Mouse (Mus musculus): ENCODE data around the gene BC048403. TPM values are rescaled to one million over a fixed set of nuclear protein-coding genes. Genes with fewer than 3 reads are reported as not detected.

BC048403 gene
- total RNA-seq (2015) (10.9 and 14.0 TPM in 2 replicates), total RNA-seq (2017) (3.7 and 4.3 TPM in 2 replicates)

DNA sequence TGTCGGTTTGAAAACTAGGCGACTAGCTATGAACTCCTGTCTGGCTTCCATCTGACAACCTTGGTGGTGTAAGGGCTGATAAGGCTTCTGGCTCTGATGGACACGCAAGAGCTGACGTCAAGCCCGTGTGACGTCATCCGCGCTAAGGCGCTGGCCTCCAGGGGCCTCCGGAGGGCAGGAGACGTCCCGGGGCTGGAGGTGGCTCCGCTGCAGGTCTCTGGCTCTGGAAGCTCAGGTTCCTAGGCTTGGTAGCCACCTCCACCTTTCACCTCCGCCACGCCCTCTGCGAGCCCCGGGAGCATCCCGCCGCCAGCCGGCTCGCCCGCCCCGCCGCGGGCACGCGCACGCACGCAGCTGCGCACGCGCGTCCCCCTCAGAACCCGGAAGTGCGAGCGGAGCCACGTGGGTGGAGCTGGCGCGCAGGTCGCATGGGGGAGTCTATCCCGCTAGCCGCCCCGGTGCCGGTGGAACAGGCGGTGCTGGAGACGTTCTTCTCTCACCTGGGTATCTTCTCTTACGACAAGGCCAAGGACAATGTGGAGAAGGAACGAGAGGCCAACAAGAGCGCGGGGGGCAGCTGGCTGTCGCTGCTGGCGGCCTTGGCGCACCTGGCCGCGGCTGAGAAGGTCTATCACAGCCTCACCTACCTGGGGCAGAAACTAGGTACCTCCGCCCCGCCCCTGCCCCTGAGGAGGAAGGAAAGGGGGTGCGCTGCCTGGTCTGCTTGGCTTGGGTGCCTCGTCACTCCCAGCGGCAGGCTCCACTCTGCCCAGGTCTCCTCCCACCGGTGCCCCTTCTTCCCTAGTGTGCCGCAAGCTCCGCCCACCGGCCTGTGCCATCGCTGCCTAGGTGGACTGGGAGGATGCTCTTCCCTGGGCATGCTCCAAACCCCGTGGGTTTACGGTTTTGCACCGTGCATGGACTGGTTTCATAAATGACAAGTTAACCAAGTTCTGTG is at the start of gene BC048403:
TSS of gene BC048403 (plus strand) at position 390 of the 958 bp plus-strand sequence.
- ATAC-seq (replicated peaks; ENCODE audit: poor library complexity): peak; percentile 91

DNA sequence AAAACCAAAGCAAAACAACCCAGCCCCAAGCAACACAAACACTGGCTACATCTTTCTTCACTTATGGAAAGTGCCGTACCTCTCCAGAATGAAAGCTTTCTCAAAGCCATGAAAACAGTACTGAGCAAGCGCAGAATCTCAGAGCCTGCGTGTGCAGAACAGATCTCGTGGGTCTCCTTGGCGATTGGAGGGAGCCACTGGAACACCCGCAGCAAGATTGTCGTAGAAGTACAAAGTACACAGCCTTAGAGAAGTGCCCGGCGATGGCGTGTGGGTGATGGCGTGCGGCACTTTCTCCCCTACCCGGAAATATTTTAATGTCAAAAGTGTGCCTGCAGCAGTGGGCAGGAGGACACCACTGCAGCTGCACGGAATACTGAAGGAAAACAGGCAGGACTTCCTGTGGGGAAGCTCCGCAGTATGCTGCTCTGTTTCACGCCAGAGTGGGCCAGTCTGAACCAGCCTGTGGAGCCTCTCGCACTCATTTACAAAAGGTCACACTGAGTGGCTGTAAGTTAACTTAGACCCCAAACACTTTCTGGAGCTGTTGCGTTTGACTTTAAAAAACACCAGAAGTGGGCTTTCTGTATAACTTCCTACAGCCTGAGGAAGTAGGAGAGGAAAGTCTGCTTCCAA is 46.7 kb upstream of the BC048403 start:
- peak; percentile 43 for ATAC-seq (replicated peaks; ENCODE audit: poor library complexity)

- no peak for ATAC-seq (replicated peaks; ENCODE audit: poor library complexity)
Measured at GRCm38 (mm10) chr10:121694567-121694966, 45.2 kb upstream of the BC048403 start.

- ATAC-seq (replicated peaks; ENCODE audit: poor library complexity): peak; percentile 53
Measured at GRCm38 (mm10) chr10:121701296-121702248, 38.2 kb upstream of the BC048403 start.

DNA sequence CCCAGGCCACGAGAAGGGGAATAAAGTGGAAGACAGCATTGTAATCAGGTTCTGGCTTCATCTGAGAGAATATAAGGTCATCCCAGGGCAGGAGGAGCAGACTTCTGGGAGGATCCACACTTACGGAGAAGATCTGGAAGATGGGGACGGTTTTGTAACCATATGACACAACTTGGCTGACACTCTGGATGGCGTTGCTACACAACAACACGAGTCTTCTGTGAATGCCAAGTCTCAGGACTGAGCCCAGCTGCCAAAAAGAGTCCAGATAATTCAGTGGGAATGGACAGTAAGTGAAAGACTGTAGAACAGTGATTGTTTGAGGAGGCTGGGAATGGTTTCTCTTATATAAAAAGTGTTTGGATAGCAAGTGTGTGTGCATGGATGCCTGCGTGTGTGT is 36.1 kb upstream of the BC048403 start:
- ATAC-seq (replicated peaks; ENCODE audit: poor library complexity): no peak

- ATAC-seq (replicated peaks; ENCODE audit: poor library complexity): no peak
Measured at GRCm38 (mm10) chr10:121704871-121705270, 34.9 kb upstream of the BC048403 start.

- ATAC-seq (replicated peaks; ENCODE audit: poor library complexity): peak; percentile 79
Measured at GRCm38 (mm10) chr10:121705399-121706163, 34.2 kb upstream of the BC048403 start.

DNA sequence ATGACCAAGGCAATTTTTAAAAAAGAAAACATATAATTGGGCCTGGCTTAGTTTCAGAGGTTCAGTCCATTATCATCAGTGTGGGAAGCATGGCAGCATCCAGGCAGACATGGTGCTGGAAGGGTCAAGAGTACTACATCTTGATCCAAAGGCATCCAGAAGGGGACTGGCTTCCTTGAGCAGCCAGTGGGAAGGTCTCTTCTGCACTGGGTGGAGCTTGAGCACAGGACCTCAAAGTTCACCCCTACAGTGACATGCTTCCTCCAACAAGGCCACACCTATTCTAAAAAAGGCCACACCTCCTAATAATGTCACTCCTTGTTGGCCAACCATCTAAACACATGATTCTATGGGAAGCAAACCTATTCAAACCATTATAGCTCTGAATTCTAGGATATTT is 22.9 kb upstream of the BC048403 start:
- ATAC-seq (replicated peaks; ENCODE audit: poor library complexity): no peak

GRCm38 (mm10) chr10:121718896-121719585 is 20.7 kb upstream of the BC048403 start:
- no peak for ATAC-seq (replicated peaks; ENCODE audit: poor library complexity)

GRCm38 (mm10) chr10:121720701-121721100 is 19.0 kb upstream of the BC048403 start:
- ATAC-seq (replicated peaks; ENCODE audit: poor library complexity): no peak

DNA sequence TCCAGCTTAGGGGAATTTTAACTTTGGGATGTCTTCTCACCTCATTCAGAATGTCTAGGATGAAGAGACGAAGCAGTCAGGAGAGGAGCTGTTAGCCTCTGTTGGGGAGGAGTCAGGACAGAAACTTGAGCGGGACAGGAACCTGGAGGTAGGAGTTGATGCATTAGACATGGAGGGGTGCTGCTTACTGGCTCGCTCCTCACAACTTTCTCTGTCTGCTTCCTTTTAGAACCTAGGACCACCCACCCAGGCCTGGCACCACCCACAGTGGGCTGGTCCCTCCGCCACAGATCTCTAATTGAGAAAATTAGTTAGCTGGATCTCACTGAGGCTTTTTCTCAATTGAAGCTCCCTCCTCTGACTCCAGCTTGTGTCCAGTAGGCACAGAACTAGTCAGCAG is 13.2 kb upstream of the BC048403 start:
- ATAC-seq (replicated peaks; ENCODE audit: poor library complexity): no peak

- no peak for ATAC-seq (replicated peaks; ENCODE audit: poor library complexity)
Measured at GRCm38 (mm10) chr10:121727151-121727550, 12.6 kb upstream of the BC048403 start.

GRCm38 (mm10) chr10:121728226-121728625 is 11.5 kb upstream of the BC048403 start:
- no peak for ATAC-seq (replicated peaks; ENCODE audit: poor library complexity)

GRCm38 (mm10) chr10:121731048-121731725 is 8.6 kb upstream of the BC048403 start:
- peak; percentile 71 for ATAC-seq (replicated peaks; ENCODE audit: poor library complexity)

DNA sequence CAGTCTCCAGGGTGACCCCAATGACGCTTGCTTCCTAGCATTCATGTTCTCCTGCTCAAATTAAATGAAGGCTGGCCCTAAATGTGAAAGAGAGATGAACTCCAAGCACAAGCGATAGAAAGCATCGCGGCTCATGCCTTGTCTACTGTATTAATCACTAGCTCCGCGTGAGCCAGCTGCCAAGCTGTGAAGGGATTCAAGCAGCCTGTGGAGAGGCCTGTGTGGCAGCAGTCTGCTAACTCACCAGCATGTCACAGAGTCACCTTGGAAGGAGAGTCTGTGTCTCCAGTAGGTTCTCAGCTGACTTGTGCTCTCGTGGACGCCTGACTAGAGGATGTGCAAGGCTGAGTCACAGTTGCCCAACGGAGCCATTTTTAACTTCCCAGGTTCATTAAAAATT is 7.2 kb upstream of the BC048403 start:
- no peak for ATAC-seq (replicated peaks; ENCODE audit: poor library complexity)

GRCm38 (mm10) chr10:121737256-121737655 is 2.5 kb upstream of the BC048403 start:
- ATAC-seq (replicated peaks; ENCODE audit: poor library complexity): no peak

DNA sequence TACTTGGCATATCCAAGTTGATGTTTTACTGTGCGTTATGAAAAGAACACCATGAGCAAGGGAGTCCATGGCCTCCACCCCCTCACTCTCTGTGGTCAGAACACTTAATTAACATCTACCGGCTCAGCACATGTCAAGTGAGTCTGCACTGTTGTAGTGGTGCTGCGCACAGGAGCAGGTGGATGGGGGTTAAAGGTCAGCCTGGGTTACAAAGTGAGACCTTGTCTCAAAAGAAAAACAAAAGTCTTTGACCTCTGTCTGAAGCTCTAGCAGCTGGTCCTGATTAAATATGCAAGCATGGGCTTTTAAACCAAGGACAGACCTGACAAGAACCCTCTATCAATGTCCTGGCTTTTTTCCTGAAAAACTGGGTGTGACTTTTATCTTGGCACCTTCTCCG is 2.6 kb downstream of the BC048403 start:
- ATAC-seq (replicated peaks; ENCODE audit: poor library complexity): no peak

GRCm38 (mm10) chr10:121750175-121750574 is 10.4 kb downstream of the BC048403 start:
- ATAC-seq (replicated peaks; ENCODE audit: poor library complexity): peak; percentile 89

GRCm38 (mm10) chr10:121754237-121754636 is 14.5 kb downstream of the BC048403 start:
- ATAC-seq (replicated peaks; ENCODE audit: poor library complexity): no peak

Measured in megakaryocyte progenitor cell, adult 5-6 weeks (primary cell).